Mouse (Mus musculus) gastrocnemius, postnatal 36 days (tissue): ENCODE measurements around the gene Flnb. TPM values are rescaled to one million over a fixed set of nuclear protein-coding genes. Genes with fewer than 3 reads are reported as not detected.

Experiments
- DNase-seq, 2 experiments: peaks; one replicate each; pipeline ENCODE4 v3.0.0; 2022
- intact Hi-C: fragments of 180-260 bp; cut with DNase I; formaldehyde crosslinking; loops from one replicate; pipeline ENCODE4 v1.15.1; 2025
- total RNA-seq, 2 experiments: library from RNA; stranded (reverse); gene quantifications; 2 replicates each; pipeline ENCODE4 v1.2.3; 2021

The Flnb gene
- total RNA-seq, 2 experiments from 2014 or later, result 6.7 to 7.2 TPM

DNA sequence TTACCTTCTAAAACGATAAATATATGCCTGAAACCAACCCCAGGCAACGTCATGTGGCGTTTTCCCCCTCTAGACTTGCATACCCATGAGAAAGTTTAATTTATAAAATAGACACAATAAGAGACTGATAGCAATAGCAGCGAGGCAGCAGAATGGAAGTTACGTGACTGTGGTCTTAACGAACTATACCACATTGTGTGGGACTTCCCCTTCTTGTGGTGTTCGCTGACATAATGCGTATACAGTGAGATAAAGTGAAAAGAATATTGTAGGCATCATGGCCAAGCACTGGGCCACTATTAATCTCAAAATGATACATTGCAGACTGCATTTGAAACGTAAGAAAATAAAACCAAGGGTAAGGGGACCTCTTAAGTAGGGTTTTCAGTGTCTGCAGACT lies 72.1 kb downstream of the Flnb start:
- no peak for DNase-seq
- intact Hi-C loops, result no loop called here

DNA sequence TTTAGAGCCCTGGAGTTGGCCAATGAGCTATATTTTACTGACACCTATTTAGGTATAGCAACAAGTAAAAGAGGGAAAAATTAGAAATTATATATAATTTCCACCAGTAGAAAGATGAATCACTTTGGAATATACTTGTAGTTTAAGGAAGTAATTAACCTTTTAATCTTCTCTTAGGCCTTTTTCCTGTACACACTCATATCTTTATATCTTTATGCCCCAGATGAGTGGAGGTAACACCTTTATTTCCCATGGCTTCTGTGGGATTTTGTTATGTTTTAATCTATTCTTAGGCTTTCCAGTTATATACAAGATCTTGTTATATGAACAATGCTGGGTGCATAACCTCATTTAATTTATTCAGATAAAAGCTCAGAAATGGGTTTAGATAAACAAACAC lies 73.6 kb downstream of the Flnb start:
- DNase-seq, result no peak
- intact Hi-C loops, result no loop called here

DNA sequence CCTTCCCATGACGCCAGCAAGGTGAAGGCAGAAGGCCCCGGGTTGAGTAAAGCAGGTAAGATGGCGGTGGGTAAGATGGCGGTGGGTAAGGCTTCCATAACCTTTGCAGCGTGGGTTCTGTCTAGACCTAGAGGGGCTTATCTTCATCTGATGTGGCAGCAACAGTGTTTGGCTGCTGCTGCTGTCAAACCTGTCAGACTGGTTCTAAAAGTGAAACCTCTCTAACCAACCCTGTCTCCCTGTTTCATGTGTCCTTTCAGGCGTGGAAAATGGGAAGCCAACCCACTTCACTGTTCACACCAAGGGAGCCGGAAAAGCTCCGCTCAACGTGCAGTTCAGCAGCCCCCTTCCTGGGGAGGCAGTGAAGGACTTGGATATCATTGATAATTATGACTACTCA lies 78.4 kb downstream of the Flnb start:
- intact Hi-C loops, result no loop called here

DNA sequence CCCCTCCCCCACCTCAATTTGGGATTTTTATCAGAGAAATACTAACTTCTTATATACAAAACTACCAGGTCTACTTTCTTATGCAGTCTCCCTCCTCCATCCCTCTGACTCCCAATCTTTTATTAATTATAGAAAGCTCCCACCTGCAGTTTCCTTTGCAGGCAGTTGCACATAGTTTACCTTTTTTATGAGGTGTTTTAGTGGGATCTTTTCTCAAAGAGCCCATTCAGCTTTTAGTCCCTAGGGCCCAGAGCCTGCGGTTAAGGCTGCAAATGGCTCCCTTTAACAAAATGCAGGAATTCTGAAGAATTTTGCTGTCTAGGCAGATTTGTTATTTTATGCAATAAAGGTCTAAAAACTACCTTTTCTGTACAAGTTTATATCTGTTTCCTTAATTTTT lies 78.9 kb downstream of the Flnb start:
- intact Hi-C loops, result no loop called here
- DNase-seq, result no peak

More for the DNA sequence above, 78.4 kb downstream of the Flnb start:
- no peak for DNase-seq

DNA sequence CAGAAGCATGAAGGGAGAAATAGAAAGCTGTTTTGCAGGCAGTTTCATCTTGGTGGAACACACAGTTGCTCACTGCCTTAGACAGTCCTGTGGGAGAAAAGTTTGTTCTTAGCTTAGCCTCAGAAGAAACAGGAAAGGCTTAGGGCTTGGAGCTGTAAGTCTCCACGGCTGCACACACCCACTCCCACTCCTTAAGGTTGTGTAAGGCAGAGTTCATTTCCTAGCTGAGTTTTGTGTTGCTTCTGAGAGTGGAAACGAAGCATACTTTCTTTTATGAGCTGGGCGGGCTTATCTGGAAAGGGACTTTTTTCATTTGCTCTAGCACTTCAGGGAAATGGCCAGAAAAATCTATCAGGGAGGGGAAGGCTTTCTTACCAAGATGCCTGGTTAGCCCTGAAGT lies 82.2 kb downstream of the Flnb start:
- no peak for DNase-seq
- intact Hi-C loops, result no loop called here

DNA sequence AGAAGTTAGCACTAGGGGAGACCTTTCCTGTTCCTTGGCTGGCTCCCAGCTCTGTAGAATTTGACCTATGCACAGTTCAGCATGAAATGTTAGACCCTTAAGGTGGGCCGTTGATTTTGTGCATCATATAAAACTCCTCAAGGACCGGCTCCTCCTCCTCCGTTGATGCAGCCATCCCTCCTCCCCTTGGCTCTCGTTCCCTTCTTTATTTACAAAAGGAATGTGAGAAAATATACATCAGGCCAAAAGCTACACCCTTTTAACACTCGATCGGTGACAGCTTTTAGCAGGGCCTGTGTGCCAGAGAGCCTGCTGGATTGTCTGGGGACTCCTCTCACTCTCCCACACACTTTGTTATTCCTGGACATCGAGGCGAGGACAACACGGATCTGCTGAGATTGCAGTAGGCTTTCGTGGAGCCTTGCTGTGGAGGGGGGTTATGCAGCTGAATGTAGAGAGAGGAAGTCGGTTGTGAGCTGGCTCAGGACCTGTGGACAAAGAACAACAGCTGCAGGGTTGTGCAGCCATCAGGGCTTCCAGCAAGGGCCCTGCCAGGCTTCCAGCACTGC lies 82.8 kb downstream of the Flnb start:
- intact Hi-C loops, result no loop called here
- DNase-seq, result peak in 1 of 2 experiments; percentile 28

DNA sequence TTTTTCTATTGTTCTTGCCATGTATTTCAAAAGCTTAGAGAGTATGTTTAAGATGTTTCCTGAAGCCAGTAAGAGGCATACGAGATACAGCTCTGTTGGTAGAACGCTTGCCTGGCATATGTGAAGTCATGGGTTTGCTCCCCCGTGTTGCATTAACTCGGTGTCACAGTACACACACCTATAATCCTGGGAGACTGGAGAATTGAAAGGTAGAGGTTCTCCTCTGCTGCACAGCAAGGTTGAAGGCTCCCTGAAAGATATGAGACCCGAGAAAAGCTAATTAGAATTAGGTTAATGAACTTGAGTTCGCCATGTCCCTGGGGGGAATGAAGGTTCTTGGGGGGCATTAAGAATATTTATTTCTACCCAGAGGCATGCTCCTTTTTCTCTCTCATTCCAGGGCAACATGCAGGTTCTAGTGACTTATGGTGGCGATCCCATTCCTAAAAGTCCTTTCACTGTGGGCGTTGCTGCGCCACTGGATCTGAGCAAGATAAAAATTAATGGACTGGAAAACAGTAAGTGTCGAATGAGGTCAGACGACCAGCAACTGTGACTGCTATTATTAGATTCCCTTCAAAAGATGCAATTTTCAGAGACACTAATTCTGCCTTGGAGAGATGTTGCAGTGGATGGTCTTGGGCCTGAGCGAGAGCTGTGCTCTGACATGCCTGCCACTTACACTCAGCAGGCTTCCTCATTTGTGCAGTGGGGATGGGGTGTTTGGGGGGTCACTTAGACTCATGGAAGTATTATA lies 83.9 kb downstream of the Flnb start:
- no peak for DNase-seq
- intact Hi-C loops, result no loop called here

DNA sequence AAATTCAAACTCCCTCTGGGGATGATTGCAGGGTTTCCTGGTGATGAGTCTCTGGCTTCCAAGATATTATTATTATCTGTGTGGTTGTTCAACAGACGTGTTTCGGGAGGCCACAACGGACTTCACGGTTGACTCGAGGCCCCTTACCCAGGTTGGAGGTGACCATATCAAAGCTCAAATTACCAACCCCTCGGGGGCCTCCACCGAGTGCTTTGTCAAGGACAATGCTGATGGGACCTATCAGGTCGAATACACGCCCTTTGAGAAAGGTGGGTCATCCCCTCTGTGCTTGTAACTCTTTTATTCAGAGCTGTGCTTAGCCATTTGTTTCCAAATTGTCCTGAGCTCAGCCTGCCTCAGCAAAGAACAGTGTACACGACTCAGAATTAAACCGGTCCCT lies 89.3 kb downstream of the Flnb start:
- intact Hi-C loops, result no loop called here
- DNase-seq, result no peak

DNA sequence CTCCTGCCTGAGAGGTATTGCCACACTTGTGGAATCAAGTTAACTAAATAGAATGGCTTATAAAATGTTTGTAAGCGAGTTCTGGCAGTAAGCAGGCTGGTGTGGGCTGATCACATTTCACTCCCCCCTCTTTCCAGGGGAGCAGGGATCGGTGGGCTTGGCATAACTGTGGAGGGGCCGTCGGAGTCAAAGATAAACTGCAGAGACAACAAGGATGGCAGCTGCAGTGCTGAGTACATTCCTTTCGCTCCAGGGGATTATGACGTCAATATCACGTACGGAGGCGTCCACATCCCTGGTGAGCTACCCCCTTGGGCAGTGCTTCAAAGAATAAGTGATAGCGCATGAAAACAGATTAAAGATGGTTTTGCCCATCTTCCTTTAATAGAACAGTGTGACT lies 91.7 kb downstream of the Flnb start:
- no peak for DNase-seq
- intact Hi-C loops, result no loop called here

DNA sequence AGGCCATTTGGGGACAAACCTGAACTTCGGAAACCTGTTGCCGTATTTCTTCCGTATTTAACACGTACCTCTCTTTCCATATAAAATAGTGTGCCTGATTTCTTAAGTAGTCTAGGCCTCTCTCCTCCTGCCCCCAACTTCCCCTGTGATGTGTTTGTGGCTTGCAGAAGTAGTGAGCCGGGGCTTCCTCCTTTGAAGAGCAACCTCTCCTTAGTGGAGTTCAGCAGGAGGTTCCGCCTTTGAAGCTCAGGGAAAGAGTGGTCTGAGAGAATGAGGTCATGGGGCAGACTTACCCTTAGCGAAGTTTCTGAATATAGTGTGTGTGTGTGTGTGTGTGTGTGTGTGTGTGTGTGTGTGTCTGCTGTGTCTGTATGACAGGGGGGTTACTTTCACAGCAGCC lies 96.1 kb downstream of the Flnb start:
- no peak for DNase-seq
- intact Hi-C loops, result no loop called here

DNA sequence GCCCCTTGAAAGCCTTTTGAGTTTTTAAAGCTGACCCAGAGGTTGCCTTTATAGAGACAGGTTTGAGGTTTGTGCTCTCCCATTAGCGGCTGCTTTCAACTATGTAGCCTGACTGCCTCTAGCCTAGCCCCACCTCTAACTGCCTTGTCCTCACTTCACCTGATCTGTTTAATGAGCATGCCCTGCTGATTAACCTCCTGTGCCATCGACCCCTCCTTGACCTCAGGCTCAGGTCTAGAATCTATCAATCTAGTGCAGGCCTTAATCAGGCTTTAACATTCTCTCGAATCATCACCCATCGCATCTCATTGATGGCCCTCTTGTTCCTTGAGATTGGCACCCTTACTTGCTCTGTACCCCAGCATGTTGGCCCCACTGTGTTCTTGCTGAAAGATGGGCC lies 96.7 kb downstream of the Flnb start:
- intact Hi-C loops, result no loop called here
- no peak for DNase-seq

DNA sequence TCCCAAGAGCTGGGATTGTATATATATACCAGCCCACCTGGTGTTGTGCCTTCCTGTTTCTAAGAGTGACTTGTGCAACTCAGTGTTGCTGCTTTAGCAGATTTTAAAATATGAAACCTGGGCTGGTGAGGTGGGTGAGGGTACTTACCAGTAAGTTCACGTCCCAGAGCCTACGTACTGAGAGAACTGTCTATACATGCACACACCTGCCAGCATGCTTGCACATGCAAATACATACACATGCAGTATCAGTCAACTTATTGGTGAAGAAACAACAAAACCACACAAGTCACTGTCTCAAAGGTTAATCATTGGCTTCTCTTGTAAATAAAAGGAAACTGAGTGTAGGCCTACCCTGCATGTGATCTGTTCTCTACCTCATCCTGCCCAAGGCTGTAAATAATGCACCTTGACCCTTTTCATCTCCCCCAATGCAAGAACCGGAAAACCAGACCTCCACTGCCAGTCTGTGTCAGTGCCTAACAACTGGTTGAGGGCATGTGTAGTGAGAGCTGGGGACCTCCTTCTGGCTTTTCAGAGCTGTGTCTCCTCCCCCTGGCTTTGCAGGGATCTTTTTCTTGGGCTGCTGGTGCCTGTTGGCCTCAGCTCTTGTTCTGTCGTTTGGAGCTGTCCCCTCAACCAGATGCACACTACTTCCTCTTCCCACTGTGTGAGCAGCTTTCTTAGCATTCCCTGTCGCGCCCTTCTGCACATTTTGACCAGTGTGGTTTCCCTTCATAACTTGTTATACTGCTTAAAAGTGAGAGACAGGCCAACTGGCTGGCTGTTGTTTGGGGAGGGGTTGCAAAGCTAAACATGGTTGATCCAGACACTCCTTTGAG lies 100.6 kb downstream of the Flnb start:
- DNase-seq, result no peak
- intact Hi-C loops, result no loop called here

DNA sequence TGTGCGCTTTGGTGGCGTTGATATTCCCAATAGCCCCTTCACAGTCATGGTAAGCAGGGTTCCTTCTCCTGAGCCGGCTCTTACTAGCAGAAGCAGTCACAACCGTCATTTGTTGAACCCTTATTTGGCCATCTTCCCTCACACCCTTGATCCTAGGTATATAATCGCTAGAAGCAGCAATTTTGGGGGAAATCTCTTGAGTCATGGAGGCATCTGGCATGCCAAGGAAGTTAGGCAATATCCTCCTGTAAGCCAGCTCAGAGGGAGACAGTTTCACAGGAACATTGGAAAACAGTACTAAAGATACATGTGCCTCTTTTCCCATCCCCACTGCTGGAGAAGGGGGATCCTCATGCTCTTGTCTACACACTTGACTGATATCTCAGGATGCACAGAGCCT lies 101.6 kb downstream of the Flnb start:
- DNase-seq, result no peak
- intact Hi-C loops, result no loop called here

DNA sequence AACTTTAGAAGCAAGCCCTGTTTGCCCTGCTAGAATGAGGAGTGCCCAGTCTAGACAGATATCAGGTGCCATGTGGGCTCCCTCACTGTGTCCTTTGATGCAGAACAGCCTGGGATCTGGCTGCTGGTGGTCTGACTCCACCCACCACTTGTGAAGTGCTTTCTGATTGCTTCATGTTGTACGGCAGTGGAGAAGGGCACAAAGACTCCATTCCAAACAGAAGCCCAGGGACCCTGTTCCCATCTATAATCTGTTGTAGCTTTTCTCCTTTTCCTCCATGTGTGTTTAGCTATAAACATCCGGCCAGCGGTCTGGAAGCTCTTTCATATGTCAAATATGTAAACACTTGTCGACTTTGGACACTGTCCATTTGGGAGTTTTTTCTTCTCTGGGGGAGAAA lies 102.2 kb downstream of the Flnb start:
- no peak for DNase-seq
- intact Hi-C loops, result no loop called here

DNA sequence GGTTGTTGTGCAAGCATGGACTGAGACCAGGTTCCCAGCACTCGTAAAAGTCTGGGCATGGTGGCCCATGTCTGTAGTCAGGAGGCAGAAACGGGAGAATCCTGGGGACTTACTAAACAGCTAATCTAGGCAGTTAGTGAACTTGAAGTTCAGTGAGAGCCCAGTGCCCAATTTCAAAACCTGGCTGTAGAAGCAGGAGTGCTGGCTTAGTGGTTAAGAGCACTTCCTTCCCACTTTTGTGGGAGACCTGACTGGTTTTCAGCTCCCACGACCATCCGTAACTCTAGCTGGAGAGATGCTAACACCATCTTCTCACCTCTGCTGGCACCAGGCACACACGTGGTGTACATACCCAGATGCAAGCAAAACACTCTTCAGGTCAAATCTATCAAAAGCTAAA lies 103.7 kb downstream of the Flnb start:
- intact Hi-C loops, result no loop called here
- DNase-seq, result no peak

DNA sequence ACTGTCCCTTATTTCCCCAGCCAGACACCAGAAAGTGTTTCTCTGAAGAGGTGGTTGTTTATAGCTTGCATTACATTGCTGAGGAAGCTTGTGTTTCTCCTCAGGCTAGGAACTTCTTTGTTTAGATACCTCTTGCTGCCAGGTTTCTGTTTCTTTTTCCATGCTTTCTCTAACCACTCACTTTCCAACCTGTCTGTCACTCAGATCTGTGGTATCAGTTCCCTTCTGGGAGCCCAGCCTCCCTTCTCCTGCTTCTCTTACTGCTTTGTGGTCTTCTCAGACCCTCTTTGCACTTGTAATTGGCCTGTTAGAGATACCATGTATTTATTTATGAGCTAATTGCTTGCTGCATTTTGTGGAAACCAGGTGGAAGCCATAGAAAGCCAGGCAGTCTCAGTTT lies 105.9 kb downstream of the Flnb start:
- DNase-seq, result no peak
- intact Hi-C loops, result no loop called here

DNA sequence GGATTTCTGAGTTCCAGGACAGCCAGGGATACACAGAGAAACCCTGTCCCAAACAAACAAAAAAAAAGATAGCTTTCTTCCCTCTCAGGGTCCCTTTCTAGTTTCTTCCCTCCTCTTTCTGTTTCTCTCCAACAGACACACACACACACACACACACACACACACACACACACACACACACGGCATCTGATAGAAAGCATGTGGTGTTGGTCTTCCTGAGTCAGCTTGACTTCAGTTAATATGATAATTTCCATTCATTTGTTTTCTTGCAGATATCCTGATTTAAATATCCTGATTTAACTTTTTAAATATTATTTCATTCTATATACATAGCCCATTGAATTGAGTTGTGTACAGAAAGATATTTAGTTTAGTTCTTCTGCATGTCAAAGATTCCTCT lies 110.6 kb downstream of the Flnb start:
- no peak for DNase-seq
- intact Hi-C loops, result no loop called here

DNA sequence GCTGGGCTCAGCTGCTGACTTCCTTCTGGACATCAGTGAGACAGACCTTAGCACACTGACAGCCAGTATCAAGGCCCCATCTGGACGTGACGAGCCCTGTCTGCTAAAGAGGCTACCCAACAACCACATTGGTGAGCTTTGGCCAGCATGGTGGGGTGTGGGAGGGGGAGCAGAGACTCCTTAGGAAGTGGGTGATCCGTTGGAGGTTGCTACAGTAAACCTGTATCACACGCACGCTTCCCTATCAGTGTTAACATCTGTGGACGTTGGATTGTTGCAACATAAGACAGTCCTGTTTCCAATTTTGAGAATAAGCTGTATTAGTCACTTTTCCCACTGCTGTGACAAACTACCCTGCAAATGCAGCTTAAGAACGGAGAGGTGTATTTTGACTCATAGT lies 111.3 kb downstream of the Flnb start:
- intact Hi-C loops, result no loop called here
- DNase-seq, result no peak

DNA sequence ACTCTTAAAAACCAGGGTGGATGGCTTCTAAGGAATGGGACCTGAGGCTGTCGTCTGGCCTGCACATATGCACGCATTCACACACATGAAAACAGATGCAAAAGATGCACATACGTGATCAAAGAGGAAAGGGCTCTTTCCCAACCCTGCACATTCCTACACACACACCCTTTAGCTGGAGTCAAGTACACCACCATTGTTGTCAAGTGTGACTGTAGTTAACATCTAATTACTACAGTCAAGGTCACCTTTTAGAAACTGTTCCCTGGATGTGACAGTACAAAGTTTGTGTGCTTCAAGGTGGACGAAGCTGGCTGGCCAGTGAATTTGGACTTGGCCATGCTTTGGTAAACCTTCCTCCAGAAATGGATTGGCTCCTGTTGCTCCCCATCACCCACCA lies 114.4 kb downstream of the Flnb start:
- intact Hi-C loops, result no loop called here
- no peak for DNase-seq

DNA sequence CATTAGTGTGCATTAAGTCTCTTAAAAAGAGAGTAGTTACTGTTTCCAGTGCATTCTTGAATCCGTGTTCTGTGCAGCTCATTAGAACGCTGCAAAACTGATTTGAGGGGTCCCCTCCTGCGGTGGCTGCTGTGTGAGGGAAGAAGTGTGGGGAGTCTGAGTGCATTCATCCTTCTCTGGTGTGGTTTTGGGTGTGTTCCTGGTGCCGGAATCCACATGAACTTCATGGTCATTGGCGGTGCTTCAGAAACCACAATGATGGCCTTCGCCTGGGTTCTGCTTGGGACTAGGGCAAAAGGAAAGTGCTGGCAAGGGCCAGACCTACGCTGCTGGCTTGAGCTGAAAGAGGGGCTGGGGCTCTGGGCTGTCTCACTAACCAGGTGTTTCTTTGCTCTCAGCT lies 116.4 kb downstream of the Flnb start:
- intact Hi-C loops, result no loop called here
- DNase-seq, result no peak

DNA sequence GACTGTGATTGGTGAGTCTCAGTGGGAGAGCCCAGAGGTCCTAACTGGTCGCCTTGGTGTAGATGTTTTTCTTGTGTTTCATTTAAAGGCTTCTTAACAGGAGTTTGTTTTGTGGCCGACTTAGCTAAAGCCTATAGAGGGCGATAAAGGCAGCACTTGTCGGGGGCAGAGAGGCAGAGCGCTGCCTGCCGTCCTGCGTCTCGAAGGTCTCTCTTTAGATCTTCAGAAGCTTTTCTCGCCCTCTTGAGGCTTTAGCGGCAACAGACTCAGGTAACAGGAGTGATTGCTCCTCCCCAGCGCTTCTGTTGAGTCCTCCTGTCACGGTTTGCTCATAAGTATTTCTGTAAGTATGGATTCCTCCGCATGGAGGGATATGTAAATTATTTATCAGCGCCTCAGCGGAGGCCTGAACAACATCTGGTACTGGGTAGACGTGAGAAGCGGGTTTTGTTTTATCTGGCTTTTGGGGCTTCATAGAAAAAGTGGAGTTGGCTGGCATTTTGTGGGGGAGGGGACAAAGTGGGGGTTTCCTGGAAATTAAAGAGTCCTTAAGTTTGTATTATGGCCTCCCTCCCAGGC lies 119.4 kb downstream of the Flnb start:
- no peak for DNase-seq
- intact Hi-C loops, result no loop called here
